Mouse (Mus musculus) intestine, embryonic 16.5 days (tissue): ENCODE results near the gene Gm11983. TPM values are rescaled to one million over a fixed set of nuclear protein-coding genes. Genes with fewer than 3 reads are reported as not detected.
"Not testable (repeated sequence)": the region's sequence is repeated elsewhere in the genome, so short reads cannot be mapped to it uniquely, and the experiment has no call there.

Experiments used
- ATAC-seq: fragments of 200-750 bp; cut with Nextera tagmentation; 2 replicates; pipeline ENCODE4 v1.8.0; 2017; ENCODE audit warnings: moderate TSS enrichment, moderate library complexity
- H3K27ac ChIP-seq: fragments of 300-500 bp; sonication (generic); 2 replicates; pipeline ENCODE4 v1.5.1; 2014; ENCODE audit warnings: mild to moderate bottlenecking, low read length
- H3K27me3 ChIP-seq: fragments of 300-500 bp; sonication (generic); replicated peaks from 2 replicates; pipeline ENCODE4 v1.6.1; 2014; ENCODE audit warnings: low read length, control low read depth, mixed read lengths; ENCODE audit not compliant: control insufficient read depth, insufficient read depth
- H3K36me3 ChIP-seq: fragments of 300-500 bp; sonication (generic); 2 replicates; pipeline ENCODE4 v1.6.1; 2014; ENCODE audit warnings: low read length, control low read depth; ENCODE audit not compliant: control insufficient read depth, insufficient read depth
- H3K4me1 ChIP-seq: fragments of 300-500 bp; sonication (generic); 2 replicates; pipeline ENCODE4 v1.6.1; 2014; ENCODE audit warnings: low read length, control low read depth, mixed read lengths; ENCODE audit not compliant: control insufficient read depth, insufficient read depth
- H3K4me2 ChIP-seq: fragments of 300-500 bp; sonication (generic); 2 replicates; pipeline ENCODE4 v1.6.1; 2014; ENCODE audit warnings: low read depth, low read length, control low read depth
- H3K4me3 ChIP-seq: fragments of 300-500 bp; sonication (generic); 2 replicates; pipeline ENCODE4 v1.5.1; 2014; ENCODE audit warnings: mild to moderate bottlenecking, low read length
- H3K9ac ChIP-seq: fragments of 300-500 bp; sonication (generic); 2 replicates; pipeline ENCODE4 v1.6.1; 2014; ENCODE audit warnings: low read depth, low read length
- H3K9me3 ChIP-seq: fragments of 300-500 bp; sonication (generic); 2 replicates; pipeline ENCODE4 v1.6.1; 2016; ENCODE audit warnings: low read length, control low read depth; ENCODE audit not compliant: control insufficient read depth
- WGBS: fragments of 180-500 bp; shearing (Covaris S2); extraction: QIAGEN DNeasy Blood & Tissue Kit; methylation state at CpG from one replicate; pipeline ENCODE4 v1.1.7; 2014; 5-methylcytosine and 5-hydroxymethylcytosine counted together
- polyA plus RNA-seq: library from polyadenylated mRNA; unstranded; fragments of >200 nt; fragmentation: Nextera tagmentation; extraction: Ambion mirVana; gene quantifications from 2 replicates; pipeline ENCODE4 v1.2.1, GENCODE M21; 2015

Gene Gm11983
- not detected in 2 replicates for polyA plus RNA-seq

- no peaks in the 10 kb centered on the region for H3K27me3 ChIP-seq
- H3K9ac ChIP-seq: no peak within 1 kb of the TSS
- H3K27ac ChIP-seq: no peak within 1 kb of the TSS
- ATAC-seq: no peak
- no peak within 1 kb of the TSS for H3K4me3 ChIP-seq
- H3K36me3 ChIP-seq: no peaks in the 10 kb centered on the region
- no peak within 1 kb of the TSS for H3K4me2 ChIP-seq
- 86% methylated on average over 1 of the region's 1 CpGs for WGBS
- no peaks in the 10 kb centered on the region for H3K4me1 ChIP-seq
- H3K9me3 ChIP-seq: no peaks in the 10 kb centered on the region
Measured at GRCm38 (mm10) chr11:6837554-6837953, at the start of gene Gm11983. Gene Gm11983, minus strand, starts transcription at chr11:6837654.

GRCm38 (mm10) chr11:6883045-6883444, 45.6 kb upstream of the Gm11983 start:
- H3K27me3 ChIP-seq, H3K4me1 ChIP-seq, H3K27ac ChIP-seq, H3K4me3 ChIP-seq, H3K9me3 ChIP-seq, H3K36me3 ChIP-seq, H3K9ac ChIP-seq, H3K4me2 ChIP-seq, ATAC-seq: not testable (repeated sequence)
- WGBS: 94% methylated on average over 4 of the region's 4 CpGs

GRCm38 (mm10) chr11:6881614-6882013, 44.2 kb upstream of the Gm11983 start:
- H3K4me3 ChIP-seq: no peak overlapping the region
- no peaks in the 10 kb centered on the region for H3K36me3 ChIP-seq
- H3K27me3 ChIP-seq: no peaks in the 10 kb centered on the region
- WGBS: 52% methylated on average over 5 of the region's 5 CpGs
- no peak overlapping the region for H3K9ac ChIP-seq
- H3K27ac ChIP-seq: no peak overlapping the region
- no peaks in the 10 kb centered on the region for H3K4me1 ChIP-seq
- no peaks in the 10 kb centered on the region for H3K9me3 ChIP-seq
- no peak overlapping the region for H3K4me2 ChIP-seq
- ATAC-seq: no peak

- Histone ChIP-seq H3K4me2 (no peak overlapping the region), H3K27ac (no peak overlapping the region), H3K36me3 (no peaks in the 10 kb centered on the region), H3K9ac (no peak overlapping the region), H3K4me1 (no peaks in the 10 kb centered on the region), H3K9me3 (no peaks in the 10 kb centered on the region), H3K27me3 (no peaks in the 10 kb centered on the region), H3K4me3 (no peak overlapping the region)
- 63% methylated on average over 6 of the region's 6 CpGs for WGBS
- ATAC-seq: no peak
Measured at GRCm38 (mm10) chr11:6877740-6878139, 40.3 kb upstream of the Gm11983 start.

GRCm38 (mm10) chr11:6870947-6871346, 33.5 kb upstream of the Gm11983 start:
- Histone ChIP-seq H3K4me3 (no peak overlapping the region), H3K27me3 (no peaks in the 10 kb centered on the region), H3K4me1 (no peaks in the 10 kb centered on the region), H3K4me2 (no peak overlapping the region), H3K9ac (no peak overlapping the region), H3K27ac (no peak overlapping the region), H3K36me3 (no peaks in the 10 kb centered on the region), H3K9me3 (no peaks in the 10 kb centered on the region)
- ATAC-seq: no peak
- 88% methylated on average over 1 of the region's 1 CpGs for WGBS

GRCm38 (mm10) chr11:6865536-6865935, 28.1 kb upstream of the Gm11983 start:
- no peaks in the 10 kb centered on the region for H3K4me1 ChIP-seq
- ATAC-seq: no peak
- no peaks in the 10 kb centered on the region for H3K36me3 ChIP-seq
- no peak overlapping the region for H3K27ac ChIP-seq
- H3K9me3 ChIP-seq: no peaks in the 10 kb centered on the region
- no peak overlapping the region for H3K4me2 ChIP-seq
- H3K27me3 ChIP-seq: no peaks in the 10 kb centered on the region
- H3K9ac ChIP-seq: no peak overlapping the region
- no peak overlapping the region for H3K4me3 ChIP-seq
- WGBS: 84% methylated on average over 3 of the region's 3 CpGs

GRCm38 (mm10) chr11:6862185-6862584, 24.7 kb upstream of the Gm11983 start:
- H3K9me3 ChIP-seq: no peaks in the 10 kb centered on the region
- H3K9ac ChIP-seq: no peak overlapping the region
- H3K4me1 ChIP-seq: no peaks in the 10 kb centered on the region
- H3K27ac ChIP-seq: no peak overlapping the region
- no peaks in the 10 kb centered on the region for H3K27me3 ChIP-seq
- no peak for ATAC-seq
- 78% methylated on average over 3 of the region's 3 CpGs for WGBS
- H3K4me2 ChIP-seq: no peak overlapping the region
- H3K36me3 ChIP-seq: no peaks in the 10 kb centered on the region
- no peak overlapping the region for H3K4me3 ChIP-seq

- H3K36me3 ChIP-seq: no peaks in the 10 kb centered on the region
- H3K9ac ChIP-seq: no peak overlapping the region
- H3K4me2 ChIP-seq: no peak overlapping the region
- no peak for ATAC-seq
- H3K4me3 ChIP-seq: no peak overlapping the region
- WGBS: 38% methylated on average over 11 of the region's 11 CpGs
- H3K27ac ChIP-seq: no peak overlapping the region
- H3K9me3 ChIP-seq: no peaks in the 10 kb centered on the region
- H3K4me1 ChIP-seq: no peaks in the 10 kb centered on the region
- H3K27me3 ChIP-seq: no peaks in the 10 kb centered on the region
Measured at GRCm38 (mm10) chr11:6859898-6860858, 22.7 kb upstream of the Gm11983 start.

GRCm38 (mm10) chr11:6859096-6859495, 21.6 kb upstream of the Gm11983 start:
- H3K9ac ChIP-seq: no peak overlapping the region
- H3K4me1 ChIP-seq: no peaks in the 10 kb centered on the region
- H3K9me3 ChIP-seq: no peaks in the 10 kb centered on the region
- H3K4me3 ChIP-seq: no peak overlapping the region
- H3K27ac ChIP-seq: no peak overlapping the region
- WGBS: 90% methylated on average over 8 of the region's 8 CpGs
- H3K4me2 ChIP-seq: no peak overlapping the region
- H3K36me3 ChIP-seq: no peaks in the 10 kb centered on the region
- no peaks in the 10 kb centered on the region for H3K27me3 ChIP-seq
- ATAC-seq: no peak
